Mouse (Mus musculus) limb, embryonic 10.5 days (tissue): ENCODE data around the gene Stn1. TPM values are rescaled to one million over a fixed set of nuclear protein-coding genes. Genes with fewer than 3 reads are reported as not detected.

Experiments
- DNase-seq: peaks from one replicate; pipeline ENCODE4 v3.0.0-alpha.2; 2017; ENCODE audit warnings: low spot score
- H3K27ac ChIP-seq: fragments of 300-500 bp; sonication (generic); 2 replicates; pipeline ENCODE4 v1.5.1; 2016; ENCODE audit warnings: mild to moderate bottlenecking
- H3K27me3 ChIP-seq: fragments of 300-500 bp; sonication (generic); 2 replicates; pipeline ENCODE4 v1.6.1; 2016; ENCODE audit warnings: low read depth, mild to moderate bottlenecking; ENCODE audit not compliant: poor library complexity, severe bottlenecking
- H3K36me3 ChIP-seq: fragments of 300-500 bp; sonication (generic); 2 replicates; pipeline ENCODE4 v1.6.1; 2016; ENCODE audit warnings: mild to moderate bottlenecking, moderate library complexity
- H3K4me1 ChIP-seq: fragments of 300-500 bp; sonication (generic); 2 replicates; pipeline ENCODE4 v1.6.1; 2016
- H3K4me3 ChIP-seq: fragments of 300-500 bp; sonication (generic); 2 replicates; pipeline ENCODE4 v1.5.1; 2016; ENCODE audit warnings: mild to moderate bottlenecking, moderate library complexity
- H3K9me3 ChIP-seq: fragments of 300-500 bp; sonication (generic); replicated peaks from 2 replicates; pipeline ENCODE4 v1.6.1; 2016; ENCODE audit warnings: mild to moderate bottlenecking
- WGBS: fragments of 180-500 bp; shearing (Covaris S2); methylation state at CpG from one replicate; pipeline ENCODE4 v1.1.7; 2016; 5-methylcytosine and 5-hydroxymethylcytosine counted together
- polyA plus RNA-seq: library from polyadenylated mRNA; unstranded; fragments of >200 nt; fragmentation: Nextera tagmentation; extraction: Ambion mirVana; gene quantifications from 2 replicates; pipeline ENCODE4 v1.2.1, GENCODE M21; 2016

Stn1 gene
- polyA plus RNA-seq, 1 experiment from 2014 or later: 74.5 TPM

DNA sequence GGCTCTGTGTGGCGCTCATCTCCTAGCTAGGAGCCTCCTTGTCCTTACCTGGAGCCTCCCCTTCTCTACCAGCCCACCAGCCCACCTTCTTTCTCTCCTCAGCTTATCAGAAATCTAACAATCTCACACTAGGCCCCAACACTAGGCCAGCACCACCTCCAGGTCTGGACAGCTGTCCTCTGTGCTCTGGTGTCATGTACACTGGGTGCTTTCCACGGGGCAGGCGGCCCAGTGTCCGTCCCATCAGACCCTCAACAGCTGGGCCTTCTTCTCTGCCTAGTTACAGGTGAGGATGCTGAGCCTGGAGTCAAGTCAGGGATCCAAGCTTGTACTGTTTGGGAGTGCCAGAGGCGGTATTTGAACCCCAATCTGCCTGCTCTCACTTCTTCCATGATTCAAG, 78.1 kb downstream of the Stn1 start:
- H3K27me3 ChIP-seq: no peaks in the 10 kb centered on the region
- no peaks in the 10 kb centered on the region for H3K9me3 ChIP-seq
- no peak overlapping the region for H3K27ac ChIP-seq
- peaks cover 6% of the 10 kb centered on the region for H3K36me3 ChIP-seq
- H3K4me3 ChIP-seq: no peak overlapping the region
- 85% methylated on average over 5 of the region's 5 CpGs for WGBS
- H3K4me1 ChIP-seq: peaks cover 79% of the 10 kb centered on the region
- no peak for DNase-seq

GRCm38 (mm10) chr19:47458504-47459161, 78.7 kb downstream of the Stn1 start:
- peaks cover 6% of the 10 kb centered on the region for H3K36me3 ChIP-seq
- DNase-seq: no peak
- H3K9me3 ChIP-seq: no peaks in the 10 kb centered on the region
- no peak overlapping the region for H3K4me3 ChIP-seq
- no peaks in the 10 kb centered on the region for H3K27me3 ChIP-seq
- WGBS: 68% methylated on average over 17 of the region's 17 CpGs
- no peak overlapping the region for H3K27ac ChIP-seq
- peaks cover 80% of the 10 kb centered on the region for H3K4me1 ChIP-seq

GRCm38 (mm10) chr19:47457711-47458503, 79.4 kb downstream of the Stn1 start:
- no peaks in the 10 kb centered on the region for H3K9me3 ChIP-seq
- WGBS: 49% methylated on average over 13 of the region's 13 CpGs
- H3K4me1 ChIP-seq: peaks cover 77% of the 10 kb centered on the region
- H3K36me3 ChIP-seq: peaks cover 6% of the 10 kb centered on the region
- H3K4me3 ChIP-seq: no peak overlapping the region
- H3K27ac ChIP-seq: no peak overlapping the region
- no peak for DNase-seq
- H3K27me3 ChIP-seq: no peaks in the 10 kb centered on the region

DNA sequence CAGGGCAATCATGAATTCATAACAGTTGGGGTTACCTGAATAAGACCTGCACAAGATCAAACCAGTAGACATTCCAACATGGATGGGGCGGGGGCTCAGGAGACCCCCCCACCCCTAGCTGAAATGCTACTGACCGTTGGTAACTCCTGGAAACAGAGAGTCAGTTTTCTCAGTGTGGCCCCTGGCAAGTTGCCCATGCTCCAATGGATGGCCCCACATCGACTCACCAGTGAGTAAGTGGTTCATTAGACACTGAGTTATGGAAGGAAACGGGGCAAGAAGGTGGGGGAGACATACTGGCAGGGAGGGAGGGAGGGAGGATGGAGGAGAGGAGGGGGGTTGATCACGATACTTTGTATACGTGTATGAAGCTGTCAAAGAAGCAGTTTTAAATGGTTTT, 81.3 kb downstream of the Stn1 start:
- no peak overlapping the region for H3K4me3 ChIP-seq
- H3K9me3 ChIP-seq: no peaks in the 10 kb centered on the region
- 69% methylated on average over 6 of the region's 6 CpGs for WGBS
- H3K36me3 ChIP-seq: no peaks in the 10 kb centered on the region; the same call in 1 of the 2 replicates
- H3K27ac ChIP-seq: no peak overlapping the region
- DNase-seq: no peak
- peaks cover 80% of the 10 kb centered on the region for H3K4me1 ChIP-seq
- H3K27me3 ChIP-seq: no peaks in the 10 kb centered on the region

DNA sequence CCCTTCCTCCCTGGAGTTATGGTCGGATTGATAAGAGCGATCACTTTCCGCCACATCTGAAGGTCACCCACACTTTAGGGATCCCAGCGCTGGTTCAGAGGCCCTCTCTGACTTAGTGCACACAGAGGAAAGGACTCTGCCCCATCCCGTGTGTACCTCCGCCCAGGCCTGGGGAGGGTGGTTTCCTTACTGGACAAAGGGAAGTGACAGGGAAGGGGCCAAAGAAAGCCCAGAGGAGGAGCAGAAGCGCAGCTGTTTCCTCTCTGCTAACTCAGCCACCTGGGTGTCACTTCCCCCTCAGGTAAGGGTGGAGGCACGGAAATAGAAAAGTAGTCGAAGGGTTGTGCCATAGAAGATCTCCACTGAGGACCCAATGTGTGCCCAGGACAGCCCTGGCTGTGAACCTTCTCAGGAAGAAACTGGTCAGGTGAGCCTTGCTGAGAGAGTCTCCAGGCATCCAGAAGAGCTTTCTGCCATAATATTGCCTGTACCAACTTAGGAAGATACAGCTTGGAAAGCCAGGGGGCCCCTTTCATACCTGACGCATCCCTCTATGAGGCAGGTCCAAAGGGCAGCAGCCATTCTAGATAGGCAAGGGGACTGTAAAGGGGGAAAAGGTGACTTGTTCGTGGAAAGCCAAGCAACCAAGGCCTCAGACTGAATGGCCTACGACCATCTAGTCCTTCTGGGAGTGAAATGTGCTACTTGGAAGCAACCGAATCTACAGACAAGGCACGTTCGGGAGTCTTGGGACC, 82.1 kb downstream of the Stn1 start:
- 80% methylated on average over 15 of the region's 15 CpGs for WGBS
- Histone ChIP-seq H3K4me3 (no peak overlapping the region), H3K9me3 (no peaks in the 10 kb centered on the region), H3K27ac (peak overlapping the region; percentile 66; the same call in 1 of the 2 replicates), H3K4me1 (peaks cover 82% of the 10 kb centered on the region), H3K36me3 (no peaks in the 10 kb centered on the region; the same call in 1 of the 2 replicates), H3K27me3 (no peaks in the 10 kb centered on the region)
- DNase-seq: no peak

DNA sequence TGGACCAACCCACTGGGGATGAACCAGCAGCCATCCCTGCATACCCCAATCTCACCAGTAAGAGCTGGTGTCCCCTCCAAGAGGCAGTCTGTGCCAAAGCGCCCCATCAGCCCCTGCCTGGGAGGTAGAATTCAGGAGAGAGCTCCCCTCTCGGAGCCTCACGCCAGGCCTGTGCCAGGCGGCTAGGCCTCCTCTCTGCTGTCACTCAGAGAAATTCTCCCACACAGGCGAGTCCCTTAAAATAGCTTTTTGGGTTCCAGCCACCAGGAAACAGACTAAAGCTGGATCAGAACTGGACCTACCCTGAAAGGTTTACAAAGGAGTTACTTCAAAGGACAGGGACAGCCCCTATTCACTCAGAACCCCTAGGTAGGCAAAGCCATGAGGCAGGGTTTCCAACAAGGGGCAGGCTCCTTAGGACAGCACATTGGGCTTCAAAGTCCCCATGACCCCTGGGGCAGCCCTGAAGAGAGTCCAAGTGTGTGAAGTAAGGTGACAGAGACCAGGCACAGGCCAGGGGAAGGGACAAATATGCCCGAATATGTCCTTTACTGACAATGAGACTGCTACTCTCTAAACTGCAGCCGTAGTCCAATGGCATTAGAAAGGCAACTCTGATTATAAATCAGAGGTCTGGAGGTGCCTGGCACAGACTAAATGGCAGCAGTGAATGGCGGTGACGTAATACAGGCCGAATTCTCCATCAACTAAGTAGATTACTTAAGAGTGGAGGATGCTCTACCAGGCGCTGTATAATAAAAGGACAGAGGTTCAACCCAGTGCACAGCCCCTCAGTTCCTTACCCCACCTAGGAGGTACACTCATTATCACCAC, 82.9 kb downstream of the Stn1 start:
- H3K27ac ChIP-seq: peak overlapping the region; percentile 66
- no peaks in the 10 kb centered on the region for H3K9me3 ChIP-seq
- H3K36me3 ChIP-seq: no peaks in the 10 kb centered on the region; the same call in 1 of the 2 replicates
- 61% methylated on average over 11 of the region's 11 CpGs for WGBS
- H3K27me3 ChIP-seq: no peaks in the 10 kb centered on the region
- H3K4me1 ChIP-seq: peaks cover 84% of the 10 kb centered on the region
- no peak for DNase-seq
- no peak overlapping the region; the same call in 1 of the 2 replicates for H3K4me3 ChIP-seq

GRCm38 (mm10) chr19:47453352-47453751, 84.0 kb downstream of the Stn1 start:
- 83% methylated on average over 7 of the region's 7 CpGs for WGBS
- Histone ChIP-seq H3K4me3 (no peak overlapping the region), H3K27me3 (no peaks in the 10 kb centered on the region), H3K9me3 (no peaks in the 10 kb centered on the region), H3K4me1 (peaks cover 83% of the 10 kb centered on the region), H3K27ac (no peak overlapping the region), H3K36me3 (no peaks in the 10 kb centered on the region; the same call in 1 of the 2 replicates)
- DNase-seq: no peak

GRCm38 (mm10) chr19:47452682-47453081, 84.6 kb downstream of the Stn1 start:
- H3K4me3 ChIP-seq: no peak overlapping the region
- H3K4me1 ChIP-seq: peaks cover 83% of the 10 kb centered on the region
- 92% methylated on average over 10 of the region's 10 CpGs for WGBS
- H3K9me3 ChIP-seq: no peaks in the 10 kb centered on the region
- H3K27ac ChIP-seq: no peak overlapping the region
- H3K36me3 ChIP-seq: no peaks in the 10 kb centered on the region; the same call in 1 of the 2 replicates
- H3K27me3 ChIP-seq: no peaks in the 10 kb centered on the region
- DNase-seq: no peak

GRCm38 (mm10) chr19:47452211-47452610, 85.1 kb downstream of the Stn1 start:
- Histone ChIP-seq H3K4me3 (no peak overlapping the region), H3K4me1 (peaks cover 83% of the 10 kb centered on the region), H3K27ac (no peak overlapping the region), H3K27me3 (no peaks in the 10 kb centered on the region), H3K9me3 (no peaks in the 10 kb centered on the region), H3K36me3 (no peaks in the 10 kb centered on the region; the same call in 1 of the 2 replicates)
- no peak for DNase-seq
- 89% methylated on average over 7 of the region's 7 CpGs for WGBS

DNA sequence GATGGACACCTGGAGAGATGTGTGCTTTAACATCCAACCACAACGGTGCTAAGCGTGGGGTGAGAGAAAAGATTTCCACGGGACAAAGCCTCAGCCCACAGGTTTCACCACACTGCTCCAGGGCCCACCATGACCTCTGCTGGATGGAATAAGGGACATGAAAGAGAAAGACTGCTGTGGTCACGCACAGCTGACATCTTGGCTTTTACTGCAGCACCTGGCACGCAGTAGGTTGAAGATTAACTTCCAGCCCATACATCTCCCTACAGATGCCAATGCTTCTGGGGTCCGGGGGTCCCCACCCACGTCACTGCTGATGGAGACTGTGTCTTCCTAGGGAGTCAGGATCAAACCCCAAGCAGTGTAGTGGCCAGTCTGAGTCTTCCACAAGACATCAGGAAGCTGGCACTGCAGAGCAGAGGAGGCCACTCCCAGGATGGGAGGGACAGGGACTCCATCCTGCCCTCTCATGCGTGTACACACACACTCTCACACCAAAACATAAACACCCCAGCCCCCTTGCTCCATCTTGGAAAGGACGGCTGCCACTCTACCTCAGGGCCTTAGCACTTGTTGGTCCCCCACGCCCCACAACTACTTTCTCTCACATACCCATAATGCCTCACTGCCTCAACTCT, 85.7 kb downstream of the Stn1 start:
- H3K27me3 ChIP-seq: no peaks in the 10 kb centered on the region
- WGBS: 72% methylated on average over 10 of the region's 10 CpGs
- no peaks in the 10 kb centered on the region for H3K9me3 ChIP-seq
- no peak for DNase-seq
- no peak overlapping the region for H3K27ac ChIP-seq
- H3K36me3 ChIP-seq: no peaks in the 10 kb centered on the region; the same call in 1 of the 2 replicates
- H3K4me1 ChIP-seq: peaks cover 83% of the 10 kb centered on the region
- H3K4me3 ChIP-seq: no peak overlapping the region
